Mouse (Mus musculus) brain, embryonic 14.5 days (tissue): ENCODE measurements around the gene Gadd45a.

ENCODE experiments used
- CTCF ChIP-seq: fragments of 200-500 bp; IDR thresholded peaks from 2 replicates; pipeline ENCODE4 v1.5.1; 2012; ENCODE audit warnings: inconsistent platforms, mild to moderate bottlenecking, moderate library complexity, borderline replicate concordance; ENCODE audit not compliant: insufficient read depth, insufficient read length; ENCODE audit errors: extremely low read depth
- POLR2A ChIP-seq: fragments of 200-500 bp; IDR thresholded peaks from 2 replicates; pipeline ENCODE4 v1.6.1; 2012; ENCODE audit warnings: mild to moderate bottlenecking, inconsistent platforms, borderline replicate concordance; ENCODE audit not compliant: poor library complexity, insufficient read depth, insufficient read length, severe bottlenecking; ENCODE audit errors: extremely low read depth

DNA sequence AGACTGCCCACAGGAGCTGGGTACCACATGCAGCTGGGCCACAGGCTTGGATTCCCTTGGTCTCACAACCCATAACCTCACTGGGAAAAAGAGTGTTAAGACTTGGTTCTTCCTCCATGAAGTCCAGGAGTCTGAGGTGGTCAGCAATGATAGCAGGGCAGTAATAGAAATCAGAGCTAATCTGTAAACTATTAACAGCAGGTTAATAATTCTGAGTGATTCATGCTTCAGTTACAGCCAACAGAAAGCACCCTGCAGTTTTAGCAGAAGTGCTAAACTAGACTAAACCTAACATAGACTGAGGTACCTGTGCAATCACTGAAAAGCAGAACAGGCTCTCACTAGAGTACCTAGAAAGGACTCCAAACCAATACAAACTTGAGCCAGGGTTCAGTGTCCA, 37.5 kb downstream of the Gadd45a start:
- TF ChIP-seq CTCF: no peak
- TF ChIP-seq POLR2A: no peak
